Comparison of ENCODE assay signal across 12 mouse cellular contexts in genomic region chrX:138960713-138961112, GRCm38 (mm10). TPM values are rescaled to one million over a fixed set of nuclear protein-coding genes. Genes with fewer than 3 reads are reported as not detected.
A peak's percentile ranks its signal among the peaks of the same experiment; 100 is the strongest.
DNase-seq lines count a peak whose midpoint lies in the region; ATAC-seq and TF ChIP-seq lines count a peak whose summit lies in the region.
"Had no signal": no experiment of that assay in that cellular context is flagged by ENCODE, and none has a peak within 500 bp of the region (broad histone marks: within the 10 kb centered on the region; RNA-seq: fewer than 3 reads in every experiment).

No protein-coding gene starts in this region.

- no peaks in the 10 kb centered on the region for H3K36me3 ChIP-seq in liver, postnatal 0 days (replicated peaks; ENCODE audit: insufficient read depth, low read length)
- H3K36me3 ChIP-seq in liver, embryonic 11.5 days (ENCODE audit: control insufficient read depth, insufficient read depth, low read length) = no peaks in the 10 kb centered on the region
- H3K36me3 ChIP-seq: neural tube, embryonic 13.5 days had no signal

- no peak overlapping the region for H3K9ac ChIP-seq in liver, postnatal 0 days (replicated peaks)
- no peak overlapping the region for H3K9ac ChIP-seq in liver, embryonic 11.5 days (ENCODE audit: low read depth, low read length)
- H3K9ac ChIP-seq: neural tube, embryonic 13.5 days had no signal

- TF ChIP-seq CTCF in liver, postnatal 0 days (IDR thresholded peaks at IDR 0.05; ENCODE audit: low read depth) = no peak
- no peak for TF ChIP-seq CTCF in brain, embryonic 14.5 days (IDR thresholded peaks at IDR 0.05; ENCODE audit: borderline replicate concordance, extremely low read depth, insufficient read depth, insufficient read length)

- no peaks in the 10 kb centered on the region for H3K9me3 ChIP-seq in liver, postnatal 0 days (ENCODE audit: low read length)
- no peaks in the 10 kb centered on the region for H3K9me3 ChIP-seq in liver, embryonic 11.5 days (ENCODE audit: control insufficient read depth, low read length)
- H3K9me3 ChIP-seq: neural tube, embryonic 13.5 days had no signal

- TF ChIP-seq EP300 in liver, postnatal 0 days (IDR thresholded peaks at IDR 0.05; ENCODE audit: low read depth) = no peak

- no peak for TF ChIP-seq POLR2A in brain, embryonic 14.5 days (IDR thresholded peaks at IDR 0.05; ENCODE audit: borderline replicate concordance, extremely low read depth, insufficient read depth, insufficient read length, poor library complexity, severe bottlenecking)

- no peaks in the 10 kb centered on the region for H3K4me1 ChIP-seq in liver, postnatal 0 days (ENCODE audit: insufficient read depth)
- no peaks in the 10 kb centered on the region for H3K4me1 ChIP-seq in liver, embryonic 11.5 days (replicated peaks; ENCODE audit: control insufficient read depth, insufficient read depth, low read length)
- H3K4me1 ChIP-seq: neural tube, embryonic 13.5 days had no signal

- H3K27ac ChIP-seq in liver, postnatal 0 days (ENCODE audit: low read depth) = no peak overlapping the region
- H3K27ac ChIP-seq in liver, embryonic 11.5 days (ENCODE audit: low read depth, low read length) = no peak overlapping the region
- H3K27ac ChIP-seq: neural tube, embryonic 13.5 days had no signal

- H3K4me3 ChIP-seq in liver, postnatal 0 days (ENCODE audit: low read depth, low read length) = no peak overlapping the region
- H3K4me3 ChIP-seq in liver, embryonic 11.5 days (ENCODE audit: low read depth, low read length) = no peak overlapping the region
- H3K4me3 ChIP-seq: neural tube, embryonic 13.5 days had no signal

- ATAC-seq in liver, postnatal 0 days = no peak
- no peak for ATAC-seq in liver, embryonic 11.5 days (replicated peaks; ENCODE audit: low FRiP score)
- no peak for ATAC-seq in monocyte, adult 5-6 weeks (replicated peaks; ENCODE audit: insufficient number of reproducible peaks, low FRiP score, low TSS enrichment, poor library complexity, severe bottlenecking)

- intact Hi-C loops in gastrocnemius, postnatal 14 days (cut with DNase I; ENCODE audit: low total_unique reads) = no loop called here

- H3K27me3 ChIP-seq in liver, postnatal 0 days (ENCODE audit: insufficient read depth, low read length) = no peaks in the 10 kb centered on the region
- H3K27me3 ChIP-seq in liver, embryonic 11.5 days (replicated peaks; ENCODE audit: control insufficient read depth, insufficient read depth, low read length) = no peaks in the 10 kb centered on the region
- H3K27me3 ChIP-seq: neural tube, embryonic 13.5 days had no signal

- WGBS in liver, postnatal 0 days (ENCODE audit: insufficient replicate concordance) = 61% methylated on average over 3 of the region's 3 CpGs
- 63% methylated on average over 3 of the region's 3 CpGs for WGBS in liver, embryonic 11.5 days

- no peak overlapping the region for H3K4me2 ChIP-seq in liver, postnatal 0 days (ENCODE audit: low read depth, low read length)
- no peak overlapping the region for H3K4me2 ChIP-seq in liver, embryonic 11.5 days
- H3K4me2 ChIP-seq: heart, embryonic 11.5 days; neural tube, embryonic 13.5 days had no signal

- DNase-seq in gastrocnemius, postnatal 14 days = peak; percentile 4
- no peak for DNase-seq in gastrocnemius, adult 18-20 months (ENCODE audit: low spot score)
- DNase-seq in liver, postnatal 0 days = peak; percentile 11
- no peak for DNase-seq in liver, embryonic 11.5 days (ENCODE audit: low spot score)
- peak; percentile 38 for DNase-seq in brain, embryonic 14.5 days (ENCODE audit: low read depth)
- DNase-seq in forelimb bud, embryonic 11.5 days (ENCODE audit: low read depth, low spot score) = peak; percentile 47
- DNase-seq in layer of hippocampus, adult 9-10 months (ENCODE audit: low spot score) = no peak
- DNase-seq: right cerebral cortex, postnatal 14 days had no signal

RNA-seq across cellular contexts. Expression of gene Nrk, which starts 46.5 kb away (rescaled TPM):
- total RNA-seq in gastrocnemius, postnatal 14 days (2021) = 10 to 100 TPM; 15.5 to 23.5 TPM
- total RNA-seq in gastrocnemius, adult 18-20 months (2021) = under 1 TPM; 0.23 to 0.24 TPM
- 0.40 and 0.53 TPM in 2 replicates for polyA plus RNA-seq in liver, postnatal 0 days (2015; fragmentation: Nextera tagmentation; extraction: Ambion mirVana)
- 16.4 and 18.0 TPM in 2 replicates for polyA plus RNA-seq in liver, embryonic 11.5 days (2014; fragmentation: Nextera tagmentation; extraction: Ambion mirVana)
- polyA plus RNA-seq in brain, embryonic 14.5 days (2012; rRNA removed) = 0.77 and 2.1 TPM in 2 replicates
- total RNA-seq in monocyte, adult 5-6 weeks (2017) = not detected in 3 replicates
- total RNA-seq: megakaryocyte, adult 5-6 weeks had no signal

Comparison
In these comparisons a context has a peak if more than half of its experiments do, and no peak if none do; other contexts are left out.
1. DNase-seq: peak in gastrocnemius, postnatal 14 days (single experiment), liver, postnatal 0 days (single experiment), brain, embryonic 14.5 days (single experiment) and forelimb bud, embryonic 11.5 days (single experiment); none in gastrocnemius, adult 18-20 months (single experiment), liver, embryonic 11.5 days (single experiment) and layer of hippocampus, adult 9-10 months (single experiment).
2. RNA of gene Nrk, which starts 46.5 kb away (total RNA-seq): 15.5 to 23.5 TPM in gastrocnemius, postnatal 14 days; 0.23 to 0.24 TPM in gastrocnemius, adult 18-20 months and not detected in monocyte, adult 5-6 weeks; every median in the first group is over 10 times any median in the second.